Mouse (Mus musculus): ENCODE measurements at regions not wholly inside any gene's neighbourhood (a gene's known extent, or its start where the extent isn't known, plus 50 kb on each side); places are given as distances from the start of the nearest gene placed in this dataset.

DNA sequence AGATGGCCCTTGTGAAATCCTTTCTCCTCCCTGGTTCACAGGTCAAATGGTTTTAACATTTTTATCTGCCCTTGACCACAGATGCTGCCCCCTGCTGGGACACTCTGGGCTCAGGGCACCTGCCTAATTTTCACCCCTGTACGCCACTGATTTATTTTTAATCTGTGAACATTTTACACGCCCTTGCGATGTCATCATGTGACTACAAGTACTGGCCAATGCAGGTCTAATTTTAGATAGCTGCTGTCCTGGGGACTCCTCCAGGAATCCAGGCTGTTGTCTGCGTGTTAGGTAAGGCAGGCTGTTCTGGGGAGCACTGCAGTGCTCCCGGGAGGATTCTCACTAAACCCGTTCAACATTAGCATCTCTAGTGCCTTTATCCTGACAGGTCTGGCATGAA lies 113.1 kb upstream of the Gm26897 start:
- TF ChIP-seq CTCF (IDR thresholded peaks at IDR 0.05; ENCODE audit: insufficient read depth, low read length) = no peak
- no peak for TF ChIP-seq POLR2A (IDR thresholded peaks at IDR 0.05; ENCODE audit: borderline replicate concordance, extremely low read depth, low read depth, low read length)
